ENCODE assay signal across 8 mouse cellular contexts in genomic region chr6:33823777-33824302, GRCm38 (mm10).
DNase-seq lines count a peak whose midpoint lies in the region; ATAC-seq and TF ChIP-seq lines count a peak whose summit lies in the region.

No protein-coding gene starts in this region.

- no peaks in the 10 kb centered on the region for H3K79me3 ChIP-seq in C2C12 (ENCODE audit: low read depth)

- 0 out of 2 replicates have a peak overlapping the region, but pooled peaks have one; percentile 17 for H3K27ac ChIP-seq in forebrain, embryonic 15.5 days (replicated peaks)
- H3K27ac ChIP-seq in forebrain, embryonic 11.5 days (ENCODE audit: low read depth, low read length), result no peak overlapping the region
- no peak overlapping the region for H3K27ac ChIP-seq in midbrain, embryonic 10.5 days (replicated peaks)

- TF ChIP-seq CTCF in C2C12 (IDR thresholded peaks at IDR 0.05; ENCODE audit: control insufficient read depth, insufficient read depth, insufficient read length), result no peak

- ATAC-seq in forebrain, embryonic 15.5 days (replicated peaks), result 0 out of 2 replicates have a peak, but pooled peaks have one; percentile 43
- ATAC-seq in forebrain, embryonic 11.5 days (replicated peaks; ENCODE audit: low FRiP score), result no peak

- no peak overlapping the region for H3K4me3 ChIP-seq in forebrain, embryonic 15.5 days
- no peak overlapping the region for H3K4me3 ChIP-seq in forebrain, embryonic 11.5 days (ENCODE audit: low read depth, low read length)
- H3K4me3 ChIP-seq in C2C12 (ENCODE audit: insufficient read depth, poor library complexity, severe bottlenecking), result no peak overlapping the region
- H3K4me3 ChIP-seq in midbrain, embryonic 10.5 days, result no peak overlapping the region

- no peaks in the 10 kb centered on the region for H3K9me3 ChIP-seq in forebrain, embryonic 15.5 days
- H3K9me3 ChIP-seq in forebrain, embryonic 11.5 days (ENCODE audit: control insufficient read depth, low read length), result no peaks in the 10 kb centered on the region
- no peaks in the 10 kb centered on the region for H3K9me3 ChIP-seq in midbrain, embryonic 10.5 days (replicated peaks)

- H3K36me3 ChIP-seq in forebrain, embryonic 15.5 days, result no peaks in the 10 kb centered on the region
- H3K36me3 ChIP-seq in forebrain, embryonic 11.5 days (ENCODE audit: control insufficient read depth, insufficient read depth, low read length), result no peaks in the 10 kb centered on the region
- H3K36me3 ChIP-seq in C2C12 (ENCODE audit: control insufficient read depth, insufficient read depth), result no peaks in the 10 kb centered on the region
- no peaks in the 10 kb centered on the region for H3K36me3 ChIP-seq in midbrain, embryonic 10.5 days

- no peaks in the 10 kb centered on the region for H3K27me3 ChIP-seq in forebrain, embryonic 15.5 days
- no peaks in the 10 kb centered on the region for H3K27me3 ChIP-seq in forebrain, embryonic 11.5 days (ENCODE audit: control insufficient read depth, insufficient read depth, low read length)
- no peaks in the 10 kb centered on the region for H3K27me3 ChIP-seq in C2C12 (ENCODE audit: control insufficient read depth, insufficient read depth, insufficient read length)
- no peaks in the 10 kb centered on the region for H3K27me3 ChIP-seq in midbrain, embryonic 10.5 days (ENCODE audit: low read depth, poor library complexity, severe bottlenecking)

- no peak for DNase-seq in forebrain, embryonic 11.5 days (ENCODE audit: low spot score)
- peak; percentile 50 to 63 for DNase-seq in cerebellum, postnatal 10 days
- peak; percentile 27 to 71 for DNase-seq in layer of hippocampus, adult 18-20 months (ENCODE audit: low spot score in 2 of 2)
- DNase-seq in right cerebral cortex, postnatal 4 days, result peak; percentile 12
- no peak for DNase-seq in midbrain, embryonic 10.5 days (ENCODE audit: low spot score)
- DNase-seq in thymus, adult 18-20 months, result no peak

- 0 out of 2 replicates have a peak, but pooled peaks cover 12% of the 10 kb centered on the region for H3K4me1 ChIP-seq in forebrain, embryonic 15.5 days
- 0 out of 2 replicates have a peak, but pooled peaks cover 2% of the 10 kb centered on the region for H3K4me1 ChIP-seq in forebrain, embryonic 11.5 days (replicated peaks; ENCODE audit: control insufficient read depth, insufficient read depth, low read length)
- H3K4me1 ChIP-seq in midbrain, embryonic 10.5 days, result peaks cover 9% of the 10 kb centered on the region

- H3K4me2 ChIP-seq in forebrain, embryonic 15.5 days (replicated peaks), result no peak overlapping the region
- H3K4me2 ChIP-seq in forebrain, embryonic 11.5 days (ENCODE audit: low read depth, low read length, severe bottlenecking), result no peak overlapping the region

- H3ac ChIP-seq in C2C12 (ENCODE audit: control insufficient read depth, insufficient read length, low read depth), result no peak overlapping the region

- H3K9ac ChIP-seq in forebrain, embryonic 15.5 days (replicated peaks), result no peak overlapping the region
- no peak overlapping the region for H3K9ac ChIP-seq in forebrain, embryonic 11.5 days (ENCODE audit: low read length)

- 47% methylated on average over 6 of the region's 6 CpGs for WGBS in forebrain, embryonic 15.5 days
- WGBS in forebrain, embryonic 11.5 days, result 79% methylated on average over 6 of the region's 6 CpGs
- WGBS in midbrain, embryonic 10.5 days, result 90% methylated on average over 6 of the region's 6 CpGs

- no peaks in the 10 kb centered on the region for H3K79me2 ChIP-seq in C2C12 (ENCODE audit: control insufficient read depth, insufficient read depth)

TF ChIP-seq in C2C12, 6 proteins besides CTCF, POLR2A, EP300 and RAD21:
- TF ChIP-seq USF1 (IDR thresholded peaks at IDR 0.05; ENCODE audit: low read depth), result peak; percentile 21
- TF ChIP-seq CEBPB (IDR thresholded peaks at IDR 0.05; ENCODE audit: low read depth), result no peak
TF ChIP-seq in C2C12: peak in this region for 1.

Comparison
In these comparisons a context has a peak if more than half of its experiments do, and no peak if none do; other contexts are left out.
1. DNase-seq: peak in cerebellum, postnatal 10 days (2 of 2), layer of hippocampus, adult 18-20 months (2 of 2) and right cerebral cortex, postnatal 4 days (single experiment); none in forebrain, embryonic 11.5 days (single experiment), midbrain, embryonic 10.5 days (single experiment) and thymus, adult 18-20 months (0 of 2).